Mouse (Mus musculus) spleen, adult 18-20 months (tissue): ENCODE measurements at regions not wholly inside any gene's neighbourhood (a gene's known extent, or its start where the extent isn't known, plus 50 kb on each side); places are given as distances from the start of the nearest gene placed in this dataset.

Source experiments
- DNase-seq, 2 experiments: peaks; one replicate each; pipeline ENCODE4 v3.0.0; 2022; ENCODE audit warnings: mixed read lengths in 2 of 2

GRCm38 (mm10) chr2:45351529-45352133 is 234.4 kb upstream of the Zeb2 start:
- DNase-seq, result no peak

GRCm38 (mm10) chr2:45346358-45346757 is 229.2 kb upstream of the Zeb2 start:
- no peak for DNase-seq

- DNase-seq, result no peak
Observed at GRCm38 (mm10) chr2:45339866-45340265, 222.7 kb upstream of the Zeb2 start.

DNA sequence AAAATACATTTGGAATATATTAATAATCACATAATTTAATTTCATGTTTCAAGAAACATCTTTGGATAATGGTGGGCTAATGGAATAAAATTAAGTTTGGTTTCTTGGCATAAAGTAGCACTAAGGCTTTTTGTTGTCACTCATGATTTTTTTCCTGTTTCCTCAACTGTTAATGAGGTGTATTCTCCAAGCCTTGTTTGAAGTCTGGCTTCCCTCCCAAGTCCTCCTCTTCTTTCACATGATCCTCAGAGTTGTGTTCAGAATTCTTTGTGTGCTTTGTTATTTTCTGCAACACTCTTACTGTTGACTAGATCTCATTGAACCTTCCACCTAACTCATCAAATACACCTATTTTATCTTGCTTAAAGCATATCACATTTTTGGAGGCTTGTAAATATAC is 221.6 kb upstream of the Zeb2 start:
- DNase-seq, result no peak

DNA sequence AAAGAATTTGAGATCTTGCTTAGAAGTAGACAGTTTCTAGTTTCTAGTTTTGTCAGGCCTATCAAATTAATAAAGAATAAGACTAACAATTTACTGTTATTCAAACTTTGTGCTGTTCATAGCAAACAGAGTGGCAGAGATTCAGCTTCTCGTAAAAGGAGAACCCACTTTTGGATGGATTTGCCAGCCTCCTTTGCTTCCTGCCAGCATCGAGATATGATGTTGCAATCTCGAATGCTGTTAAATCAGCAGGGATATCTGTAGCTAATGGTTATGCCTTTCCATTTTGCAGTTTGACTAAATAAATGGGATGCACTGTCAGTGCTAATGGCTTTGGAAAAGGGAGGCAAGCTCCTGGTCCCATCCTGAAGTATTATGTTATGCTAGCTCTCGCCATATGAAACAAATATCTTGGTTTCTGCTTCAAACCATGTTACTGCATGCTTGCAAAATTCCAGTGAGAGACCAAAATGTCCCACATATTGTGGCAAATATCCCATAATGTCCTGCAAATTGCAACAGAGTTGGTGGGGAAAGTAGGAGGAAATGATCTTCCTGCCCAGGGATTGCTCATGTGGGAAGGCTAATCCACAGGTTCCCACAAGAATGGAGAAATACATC is 199.9 kb upstream of the Zeb2 start:
- DNase-seq, result no peak

GRCm38 (mm10) chr2:45287530-45288009 is 170.4 kb upstream of the Zeb2 start:
- no peak for DNase-seq

GRCm38 (mm10) chr2:45283811-45284210 is 166.6 kb upstream of the Zeb2 start:
- DNase-seq, result no peak

- DNase-seq, result peak; percentile 27 to 32
Observed at GRCm38 (mm10) chr2:45279490-45279889, 162.3 kb upstream of the Zeb2 start.

DNA sequence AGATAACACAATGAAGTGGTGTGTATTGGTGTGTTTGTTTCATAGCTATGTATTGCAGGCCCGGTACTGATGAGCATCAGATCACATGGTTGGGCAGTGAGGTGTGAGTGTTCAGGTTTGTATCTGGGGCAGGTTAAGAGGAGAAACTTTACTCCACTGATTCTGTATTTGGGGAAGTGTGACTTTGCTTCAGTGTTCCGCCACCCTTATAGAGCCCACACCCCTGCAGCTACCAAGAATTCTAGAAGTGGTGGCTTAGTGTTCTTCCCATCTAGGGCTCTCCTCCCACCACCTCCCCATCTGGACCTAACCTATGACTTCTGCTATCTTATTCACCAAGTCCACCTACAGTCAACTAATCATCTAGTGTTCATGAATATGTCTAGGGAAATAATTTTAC is 160.4 kb upstream of the Zeb2 start:
- DNase-seq, result no peak

DNA sequence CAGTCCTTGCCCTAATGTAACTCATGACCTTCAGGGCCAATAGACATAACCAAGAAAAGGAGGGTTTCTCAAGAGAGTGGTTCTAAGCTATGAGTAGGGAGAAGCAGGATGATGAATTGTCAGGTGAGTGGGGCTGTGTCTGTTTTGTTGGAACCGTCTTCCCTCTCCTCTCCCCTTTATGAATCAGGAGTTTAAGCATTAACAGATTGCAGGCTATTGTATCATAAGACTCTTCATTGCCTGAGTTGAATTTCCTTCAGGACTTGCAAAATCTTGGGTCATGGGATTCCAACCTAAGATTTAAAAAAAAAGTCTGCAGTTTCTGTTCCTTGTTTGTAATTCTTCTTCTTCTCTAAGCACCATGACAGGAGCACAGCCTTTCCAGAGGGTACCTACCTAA is 159.5 kb upstream of the Zeb2 start:
- no peak for DNase-seq

- DNase-seq, result no peak
Observed at GRCm38 (mm10) chr2:45270035-45270434, 152.8 kb upstream of the Zeb2 start.

DNA sequence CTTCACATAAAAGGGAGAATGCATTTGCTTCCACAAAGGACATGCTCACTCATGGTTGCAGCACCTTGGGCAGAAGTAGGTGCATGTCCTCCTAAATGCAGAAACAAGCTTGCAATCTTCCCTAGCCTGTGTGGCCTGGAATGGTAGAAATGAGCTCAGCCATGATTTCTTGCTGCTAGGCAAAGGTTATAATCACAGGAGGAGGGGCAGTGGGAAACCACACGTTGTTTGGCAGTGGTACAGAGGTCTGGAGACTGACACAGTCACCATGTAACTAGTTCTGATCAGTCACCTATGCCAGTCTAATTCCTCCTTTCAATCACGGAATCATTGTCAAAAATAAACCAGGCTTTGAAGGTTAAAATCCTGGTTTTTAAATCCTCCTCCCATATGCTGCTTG is 148.6 kb upstream of the Zeb2 start:
- no peak for DNase-seq

- no peak for DNase-seq
Observed at GRCm38 (mm10) chr2:45261949-45262348, 144.8 kb upstream of the Zeb2 start.

- no peak for DNase-seq
Observed at GRCm38 (mm10) chr2:45258897-45259296, 141.7 kb upstream of the Zeb2 start.

GRCm38 (mm10) chr2:45256373-45256772 is 139.2 kb upstream of the Zeb2 start:
- DNase-seq, result no peak

- DNase-seq, result no peak
Observed at GRCm38 (mm10) chr2:45253936-45254335, 136.7 kb upstream of the Zeb2 start.

DNA sequence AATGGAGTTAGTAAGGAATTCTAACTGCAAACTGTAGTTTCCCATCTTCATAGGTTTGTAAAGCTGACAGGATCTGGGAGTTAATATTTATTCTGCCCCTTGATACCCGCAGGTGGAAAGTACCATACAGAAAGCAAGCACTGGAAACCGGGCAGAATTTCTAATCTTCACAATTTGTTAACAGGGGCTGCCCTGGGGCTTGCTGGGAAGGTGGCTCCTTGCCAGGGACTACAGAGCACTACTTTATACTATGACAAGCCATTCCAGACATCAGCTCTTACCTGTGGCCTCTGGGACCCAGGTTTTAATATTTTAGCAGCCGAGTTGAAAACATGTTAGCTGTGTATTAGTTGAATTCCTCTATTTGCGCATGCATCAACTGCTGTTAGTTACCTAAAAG is 135.1 kb upstream of the Zeb2 start:
- no peak for DNase-seq

DNA sequence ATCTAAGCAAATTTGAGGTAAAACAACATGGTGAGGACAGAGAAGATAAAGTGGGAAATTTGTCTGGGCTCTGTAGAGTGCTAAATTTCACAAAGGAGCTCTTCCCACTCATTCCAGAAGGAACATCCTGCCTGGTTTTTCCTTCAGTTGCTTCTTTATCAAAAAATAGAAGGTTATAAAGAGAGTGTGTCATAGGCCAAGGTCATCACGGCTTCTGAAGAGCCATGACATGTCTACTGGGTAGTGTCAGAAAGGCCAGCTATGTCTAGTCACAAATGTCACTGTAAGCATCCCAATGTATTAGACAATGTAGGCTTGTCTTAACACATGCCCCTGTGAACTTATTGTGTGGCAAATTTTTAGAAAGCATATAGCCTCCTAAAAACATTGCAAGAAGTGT is 132.5 kb upstream of the Zeb2 start:
- DNase-seq, result no peak

- DNase-seq, result no peak
Observed at GRCm38 (mm10) chr2:45246061-45246945, 129.1 kb upstream of the Zeb2 start.

DNA sequence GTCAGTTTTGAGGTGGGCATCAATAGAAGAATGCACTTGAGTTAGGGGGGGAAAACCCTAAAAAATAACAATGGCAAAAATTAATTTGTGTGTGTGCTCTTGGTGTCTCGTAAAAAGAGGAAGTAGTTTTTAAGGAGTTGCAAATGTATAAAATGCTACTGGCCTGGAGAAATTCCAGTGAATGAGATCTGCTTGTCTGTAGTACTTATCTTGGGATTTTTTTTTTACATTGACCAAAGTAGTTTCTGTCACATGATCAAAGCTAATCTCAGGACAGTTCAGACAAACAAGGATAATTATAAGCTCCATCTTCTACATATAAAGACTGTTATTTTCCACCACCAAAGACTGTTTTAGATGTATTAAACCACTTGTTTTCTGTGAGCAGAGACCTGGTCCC is 128.3 kb upstream of the Zeb2 start:
- no peak for DNase-seq

DNA sequence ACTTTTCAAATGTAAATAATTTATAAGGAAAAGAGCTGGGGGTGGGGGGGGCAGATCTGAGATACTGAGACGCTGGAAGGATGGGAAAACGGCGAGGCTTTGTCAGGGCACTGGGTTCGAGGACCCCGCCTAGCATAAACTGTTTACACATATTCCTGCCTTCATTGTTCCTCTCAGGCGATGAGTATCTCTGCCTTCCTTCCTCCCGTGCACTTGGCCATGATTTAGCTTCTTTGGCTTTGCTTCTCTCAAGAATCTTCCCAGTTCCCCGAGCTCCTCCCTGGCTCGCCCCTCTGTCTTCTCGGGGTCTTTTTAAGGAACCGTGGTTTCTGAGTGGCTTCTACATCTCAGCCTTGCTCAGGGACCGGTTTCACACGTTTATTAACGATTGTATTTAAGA is 127.3 kb upstream of the Zeb2 start:
- DNase-seq, result no peak

GRCm38 (mm10) chr2:45239501-45240292 is 122.5 kb upstream of the Zeb2 start:
- no peak for DNase-seq

GRCm38 (mm10) chr2:45239001-45239400 is 121.8 kb upstream of the Zeb2 start:
- DNase-seq, result no peak
